Mouse (Mus musculus) cerebellum, postnatal 25 days (tissue): ENCODE results near the gene Dock4.
A peak's percentile ranks its signal among the peaks of the same experiment; 100 is the strongest.

Experiments
- DNase-seq, 2 experiments: peaks; one replicate each; pipeline ENCODE4 v3.0.0; 2021; ENCODE audit warnings: mixed read lengths in 2 of 2

Gene Dock4

DNA sequence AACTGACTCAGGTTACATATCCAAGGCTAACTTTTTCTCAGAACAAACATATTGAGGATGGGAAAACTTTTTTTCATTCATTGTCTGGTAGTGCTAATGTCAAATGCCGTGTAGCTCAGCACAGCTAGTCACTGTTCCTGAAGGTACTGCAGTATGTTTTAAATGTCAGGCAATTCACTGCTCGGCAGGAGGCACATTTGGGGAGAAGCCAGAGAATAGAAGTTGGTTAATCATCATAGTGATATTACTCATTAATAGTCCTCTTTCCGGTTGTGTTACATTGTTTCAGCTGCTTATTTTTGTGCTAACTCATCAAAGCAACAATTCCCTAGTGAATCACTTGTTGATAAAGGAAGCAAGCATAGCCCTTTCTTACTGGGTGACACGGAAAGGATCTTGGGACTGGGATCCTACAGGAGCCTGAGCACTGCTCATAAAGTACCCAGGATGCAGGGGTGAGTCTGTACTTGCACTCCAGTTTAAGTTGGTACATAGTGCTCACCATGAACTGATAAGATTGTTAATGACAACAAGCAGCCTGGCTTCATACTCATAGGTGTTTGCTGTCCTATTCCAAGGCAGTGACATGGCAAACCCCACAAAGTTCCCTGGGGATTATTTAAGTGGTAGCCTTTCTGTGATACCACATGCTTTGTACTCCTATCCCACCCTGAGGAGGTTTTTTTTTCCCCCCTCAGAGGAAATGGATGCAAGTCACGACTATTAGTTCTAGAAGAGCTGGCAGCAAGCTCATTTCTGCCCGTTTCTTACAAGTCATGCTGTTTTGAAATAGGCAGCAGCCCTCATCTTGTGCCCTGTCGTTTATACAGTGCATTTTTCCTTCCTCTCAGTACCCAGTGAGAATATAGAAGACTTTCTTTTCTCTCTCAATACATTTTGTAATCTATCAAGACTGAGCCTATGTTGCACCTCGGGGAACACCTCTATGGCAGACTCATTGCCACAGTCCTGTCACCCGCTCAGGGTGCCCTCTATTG is 123.5 kb downstream of the Dock4 start:
- DNase-seq = peak in 1 of 2 experiments; percentile 40

DNA sequence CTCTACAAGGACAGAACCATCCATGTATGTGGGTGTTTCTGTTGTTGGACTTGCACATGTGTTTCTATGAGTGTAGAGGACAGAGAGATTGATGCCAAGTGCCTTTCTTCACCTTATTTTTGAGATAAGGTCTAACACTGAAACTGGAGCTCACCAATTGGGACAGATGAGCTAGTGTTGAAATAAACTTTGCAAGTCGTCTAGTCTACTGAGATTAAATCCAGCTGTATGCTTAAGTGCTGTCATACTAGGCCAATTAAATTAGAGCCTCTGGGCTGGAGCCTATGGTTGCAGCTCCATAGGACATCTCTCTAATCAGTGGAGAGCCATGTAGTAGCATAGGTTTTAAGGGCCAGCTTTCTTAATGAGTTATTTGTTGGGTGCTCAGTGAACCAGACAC is 124.5 kb downstream of the Dock4 start:
- DNase-seq = no peak

- DNase-seq = no peak
These were observed 128.3 kb downstream of the Dock4 start for GRCm38 (mm10) chr12:40574051-40574450.

GRCm38 (mm10) chr12:40576749-40577148 is 131.0 kb downstream of the Dock4 start:
- no peak for DNase-seq

GRCm38 (mm10) chr12:40580351-40580750 is 134.6 kb downstream of the Dock4 start:
- no peak for DNase-seq

GRCm38 (mm10) chr12:40581037-40581436 is 135.3 kb downstream of the Dock4 start:
- no peak for DNase-seq

GRCm38 (mm10) chr12:40582059-40582458 is 136.3 kb downstream of the Dock4 start:
- DNase-seq = no peak

DNA sequence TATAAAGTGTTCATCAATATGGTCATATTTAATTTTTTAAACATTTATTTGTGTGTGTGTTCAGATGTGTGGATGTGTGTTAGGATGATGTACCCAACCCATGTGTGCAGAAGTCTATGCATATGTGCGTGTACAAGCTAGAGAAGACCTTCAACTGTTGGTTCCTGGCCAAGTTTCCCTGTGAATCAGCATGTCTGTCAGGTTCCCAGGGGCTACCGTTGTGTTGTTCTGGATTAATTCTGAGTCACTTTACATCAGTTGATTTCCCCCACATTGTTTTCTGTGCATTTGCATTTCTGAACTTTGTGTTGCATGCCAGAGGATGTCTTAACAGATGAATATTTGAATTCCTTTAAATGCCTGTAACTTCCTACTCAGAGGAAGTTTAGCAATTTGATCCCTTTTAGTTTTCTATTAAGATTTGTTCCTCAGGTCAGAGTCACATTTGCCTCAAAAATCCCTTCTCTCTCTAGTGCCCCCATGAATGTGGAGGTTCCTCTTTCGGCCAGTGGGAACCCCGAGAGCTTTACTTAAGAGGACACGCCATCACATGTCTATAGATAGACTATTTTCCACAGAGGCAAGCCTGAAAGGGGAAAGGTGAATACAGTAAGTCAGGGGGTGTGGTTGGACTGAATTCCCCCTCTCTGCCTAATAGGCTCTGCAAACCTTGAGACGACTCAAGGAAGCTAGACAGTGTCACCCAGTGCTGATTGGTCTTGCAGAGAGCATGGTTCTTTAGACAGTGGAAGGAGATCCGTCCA is 139.0 kb downstream of the Dock4 start:
- DNase-seq = peak in 1 of 2 experiments; percentile 48

DNA sequence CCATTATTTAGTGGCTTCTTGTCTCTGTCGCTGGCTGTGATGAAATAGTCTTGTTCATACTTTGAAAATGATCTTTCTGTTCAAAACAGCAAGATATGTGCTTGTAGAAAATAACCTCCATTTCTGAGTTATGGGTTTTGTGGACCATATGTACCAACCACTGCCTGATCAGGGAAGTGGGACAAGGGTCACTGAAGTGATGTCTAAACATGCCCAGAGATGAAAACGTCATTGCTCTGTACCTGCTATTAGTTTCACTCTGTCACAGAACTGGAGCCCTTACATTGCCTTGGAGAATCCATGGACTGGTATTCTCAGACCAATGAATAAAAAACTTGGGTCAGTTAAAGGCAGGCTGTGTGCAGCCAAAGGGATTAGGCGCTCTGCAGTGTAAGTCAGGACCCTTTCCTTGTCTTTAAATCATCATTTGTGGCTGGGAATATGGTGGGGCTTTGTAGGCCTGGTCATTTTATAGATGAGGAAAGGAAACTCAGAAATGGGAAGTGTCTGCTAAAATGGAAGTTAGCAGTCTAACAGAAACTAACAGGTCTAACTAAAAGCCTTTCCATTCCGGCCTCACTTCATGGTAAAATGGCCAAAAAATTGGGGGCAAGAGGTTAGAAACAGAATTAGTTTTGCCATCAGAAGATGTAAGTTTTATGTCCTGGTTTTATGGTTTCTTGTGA is 139.8 kb downstream of the Dock4 start:
- no peak for DNase-seq

GRCm38 (mm10) chr12:40594161-40594560 is 148.4 kb downstream of the Dock4 start:
- DNase-seq = no peak

DNA sequence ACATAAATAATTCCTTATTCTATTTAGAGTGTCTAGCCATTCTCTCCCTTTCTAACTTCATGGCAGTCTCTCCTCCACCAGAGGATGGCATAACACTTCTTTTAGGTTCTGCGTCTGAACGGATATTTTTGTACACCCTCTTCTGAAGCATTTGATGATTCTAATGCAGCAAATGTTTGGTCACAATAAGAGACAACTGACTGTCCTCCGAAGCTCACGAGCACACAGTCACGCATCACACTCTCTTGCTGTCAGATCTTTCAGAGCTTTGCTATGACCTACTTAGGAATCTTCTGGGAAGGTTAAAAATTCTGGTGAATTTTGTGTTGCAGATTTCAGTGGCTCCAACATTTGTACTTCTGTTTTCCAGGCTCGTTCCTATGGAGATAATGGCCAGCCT is 149.7 kb downstream of the Dock4 start:
- no peak for DNase-seq

GRCm38 (mm10) chr12:40596020-40596419 is 150.3 kb downstream of the Dock4 start:
- no peak for DNase-seq

GRCm38 (mm10) chr12:40596441-40596840 is 150.7 kb downstream of the Dock4 start:
- DNase-seq = no peak

DNA sequence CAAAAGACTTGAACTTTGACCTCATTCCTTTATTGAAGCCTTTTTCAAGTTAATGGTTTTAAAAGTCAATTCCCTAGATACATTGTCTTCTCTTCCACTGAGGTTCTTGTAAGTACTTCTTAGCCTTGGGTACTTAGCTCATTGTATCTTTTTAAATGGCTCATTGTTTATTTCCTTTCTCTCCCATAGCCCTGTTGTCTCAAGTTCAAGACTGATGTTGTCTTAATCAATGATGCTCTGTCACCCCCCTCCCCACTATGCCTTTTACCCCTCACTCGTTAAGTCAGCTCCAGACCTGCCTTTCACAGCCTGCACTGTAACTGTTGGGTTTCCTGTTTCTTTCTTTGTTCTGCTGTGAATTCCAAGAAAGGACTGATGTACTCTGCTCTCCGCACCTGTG is 154.2 kb downstream of the Dock4 start:
- DNase-seq = no peak

DNA sequence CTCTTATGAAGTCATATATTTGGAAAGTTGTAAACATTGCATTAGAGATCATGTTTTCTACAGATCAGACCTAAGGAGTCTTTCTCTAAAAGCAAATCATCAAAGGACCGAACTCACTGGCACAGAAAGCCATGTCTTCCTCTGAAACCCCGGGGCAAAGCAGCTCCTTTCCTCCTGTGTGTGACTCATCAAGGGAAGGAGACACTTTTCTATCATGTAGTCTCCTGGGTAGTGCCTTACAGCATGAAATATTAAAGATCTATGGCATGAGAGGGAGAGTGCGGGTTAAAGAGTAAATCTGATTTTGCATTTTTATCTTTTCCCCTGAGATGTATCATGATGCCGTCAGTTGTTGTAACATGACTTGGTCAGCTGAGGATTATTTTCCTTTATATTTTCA is 159.8 kb downstream of the Dock4 start:
- no peak for DNase-seq

DNA sequence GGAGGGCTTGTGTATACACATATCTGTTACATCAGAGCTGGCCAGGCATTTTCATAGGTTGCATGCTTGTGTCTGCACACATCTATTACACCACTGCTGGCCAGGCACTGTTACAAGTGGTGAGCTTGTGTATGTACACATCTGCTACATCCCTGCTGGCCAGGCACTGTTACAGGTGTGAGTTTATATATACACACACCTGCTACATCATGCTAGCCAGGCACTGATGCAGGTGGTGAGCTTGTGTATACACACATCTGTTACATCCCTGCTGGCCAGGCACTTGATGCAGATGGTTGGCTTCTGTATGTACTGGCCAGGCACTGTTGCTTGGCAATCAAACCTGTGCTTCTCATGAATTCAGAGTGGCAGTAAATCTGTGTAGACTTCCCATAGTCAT is 177.2 kb downstream of the Dock4 start:
- DNase-seq = no peak

DNA sequence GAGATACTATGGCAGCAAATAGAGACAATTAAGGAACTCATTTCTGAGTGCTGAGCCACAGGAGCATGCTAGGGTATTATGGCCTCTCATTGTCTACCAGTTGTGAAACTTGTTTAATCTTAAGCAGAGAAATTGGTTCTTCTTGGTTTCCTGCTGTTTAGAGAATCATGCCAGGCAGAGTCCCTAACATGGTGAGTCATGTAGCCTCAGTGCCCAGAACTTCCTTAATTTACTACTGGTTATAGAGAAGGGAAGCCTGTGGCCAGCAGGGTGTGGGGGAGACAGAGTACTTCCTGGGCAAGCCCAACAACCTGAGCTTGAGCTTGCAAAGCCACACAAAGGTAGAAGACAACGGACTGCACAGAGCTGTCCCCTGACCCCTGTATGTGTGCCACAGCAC is 180.8 kb downstream of the Dock4 start:
- DNase-seq = no peak

DNA sequence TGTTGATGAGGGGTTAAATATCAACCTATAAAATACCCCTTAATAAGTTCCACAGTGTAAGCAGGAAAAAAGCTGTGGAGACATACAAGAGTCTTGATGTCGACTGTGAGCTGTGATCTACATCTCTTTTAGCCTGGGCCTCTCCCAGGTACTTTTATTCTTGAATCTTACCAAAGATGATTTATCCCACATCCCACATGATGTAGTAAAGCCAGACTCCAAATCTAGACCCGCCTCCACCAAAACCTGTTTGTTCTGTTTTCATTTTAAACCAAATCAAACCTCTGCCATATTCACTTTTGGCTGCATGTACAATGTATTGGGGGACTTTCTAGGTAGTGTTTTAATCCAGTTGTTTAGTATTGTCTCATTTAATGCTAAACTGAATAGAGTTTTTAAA is 187.5 kb downstream of the Dock4 start:
- DNase-seq = no peak

GRCm38 (mm10) chr12:40634169-40634568 is 188.4 kb downstream of the Dock4 start:
- DNase-seq = no peak

DNA sequence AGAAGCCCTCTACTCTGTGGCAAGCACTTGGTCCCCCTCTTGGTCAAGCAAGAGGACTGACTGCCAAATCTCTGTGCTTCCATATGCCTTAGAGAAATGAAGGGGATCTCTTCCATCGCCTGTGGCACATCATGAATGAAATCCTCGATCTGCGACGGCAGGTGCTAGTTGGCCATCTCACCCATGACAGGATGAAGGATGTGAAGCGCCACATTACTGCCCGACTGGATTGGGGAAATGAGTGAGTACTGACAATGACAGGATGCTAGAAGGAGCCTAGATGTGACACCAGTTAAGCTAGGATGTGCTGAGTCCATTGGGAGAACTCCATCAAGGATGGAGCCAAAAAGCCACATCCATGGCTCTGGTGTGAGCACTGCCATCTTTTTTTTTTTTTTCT is 190.2 kb downstream of the Dock4 start:
- no peak for DNase-seq

GRCm38 (mm10) chr12:40637427-40637826 is 191.7 kb downstream of the Dock4 start:
- no peak for DNase-seq

GRCm38 (mm10) chr12:40645869-40646268 is 200.1 kb downstream of the Dock4 start:
- DNase-seq = no peak

DNA sequence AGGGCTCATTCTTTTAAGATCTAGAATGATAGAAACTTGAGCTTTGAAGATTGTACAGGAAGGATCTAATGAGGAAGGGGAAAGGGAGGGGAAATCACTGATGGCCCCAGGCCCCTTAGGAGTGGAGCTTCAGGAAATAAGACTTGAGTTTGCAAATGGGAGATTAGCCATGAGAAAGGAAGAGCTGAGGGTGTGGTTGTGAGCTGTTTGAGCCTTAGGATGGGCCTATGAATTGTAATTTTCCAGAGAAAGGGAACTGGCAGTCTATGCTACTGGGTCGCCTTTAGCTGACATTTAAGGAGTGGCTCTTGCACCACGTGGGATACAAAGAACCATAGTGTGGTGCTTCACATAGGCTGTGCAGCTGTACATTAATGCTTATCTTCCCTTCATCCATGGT is 208.6 kb downstream of the Dock4 start:
- no peak for DNase-seq
